Mouse (Mus musculus) lung, adult 2 months (tissue): ENCODE data around the gene Ccdc78.

Source experiments
- CTCF ChIP-seq: fragments of 200-500 bp; IDR thresholded peaks from 2 replicates; pipeline ENCODE4 v1.5.1; 2011; ENCODE audit warnings: mild to moderate bottlenecking, low read length, control low read depth; ENCODE audit not compliant: insufficient read depth
- POLR2A ChIP-seq: fragments of 200-500 bp; IDR thresholded peaks from 2 replicates; pipeline ENCODE4 v1.6.1; 2011; ENCODE audit warnings: low read depth, mild to moderate bottlenecking, control low read depth, low read length, borderline replicate concordance; ENCODE audit errors: extremely low read depth

DNA sequence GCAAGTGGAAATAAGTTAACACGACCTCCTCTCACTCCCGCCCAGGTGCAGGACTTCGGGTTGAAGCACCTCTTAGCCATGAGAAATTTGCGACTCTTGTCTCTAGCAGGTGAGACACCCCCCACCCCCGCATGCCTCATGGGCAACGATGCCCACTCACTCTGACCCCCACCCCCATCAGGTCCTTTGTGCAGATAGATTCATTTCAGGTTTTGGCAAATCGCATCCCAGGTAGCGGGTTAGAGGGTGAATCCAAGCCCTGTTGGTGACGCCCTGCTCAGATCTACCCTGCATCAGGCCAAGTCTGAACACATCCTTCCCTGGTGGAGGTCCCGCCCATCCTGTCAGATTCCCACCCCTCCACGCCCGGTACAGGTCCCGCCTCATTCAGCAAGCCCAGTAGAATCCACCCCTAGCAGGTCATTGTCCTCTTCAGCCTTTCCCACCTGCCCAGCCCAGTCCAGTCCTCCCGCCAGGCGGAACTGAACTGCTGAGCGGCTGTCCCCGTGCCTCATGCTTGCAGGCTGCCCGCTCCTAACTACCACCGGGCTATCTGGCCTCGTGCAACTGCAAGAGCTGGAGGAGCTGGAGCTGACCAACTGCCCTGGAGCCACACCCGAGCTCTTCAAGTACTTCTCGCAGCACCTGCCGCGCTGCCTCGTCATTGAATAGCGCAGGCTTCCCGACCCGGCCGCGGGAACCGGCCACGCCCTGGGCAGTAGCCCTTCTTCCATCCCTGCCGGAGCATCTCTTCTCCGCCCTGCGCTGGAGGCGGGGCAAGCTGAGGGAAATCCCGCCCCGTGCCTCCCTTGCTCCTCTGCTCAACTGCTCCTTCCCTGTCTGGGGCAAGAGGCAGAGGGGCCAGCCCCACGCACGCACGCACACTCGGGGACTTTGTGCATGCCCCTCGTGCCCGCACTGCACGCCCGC lies 32.7 kb downstream of the Ccdc78 start:
- TF ChIP-seq POLR2A, result no peak
- no peak for TF ChIP-seq CTCF
